Mouse (Mus musculus) bone marrow, adult 2 months (tissue): Measurements from ENCODE around the gene Gm826. TPM values are rescaled to one million over a fixed set of nuclear protein-coding genes. Genes with fewer than 3 reads are reported as not detected.

Experiments used
- H3K27ac ChIP-seq: fragments of 200-500 bp; 2 replicates; pipeline ENCODE4 v1.5.1; 2012; ENCODE audit warnings: low read depth, mild to moderate bottlenecking, control low read depth, inconsistent platforms, low read length; ENCODE audit not compliant: control insufficient read depth, poor library complexity, insufficient read depth
- H3K4me1 ChIP-seq: fragments of 200-500 bp; 2 replicates; pipeline ENCODE4 v1.6.1; 2011; ENCODE audit warnings: low read length; ENCODE audit not compliant: control insufficient read depth, insufficient read depth
- H3K4me3 ChIP-seq: fragments of 200-500 bp; replicated peaks from 2 replicates; pipeline ENCODE3; 2011; ENCODE audit warnings: mild to moderate bottlenecking, low read depth, low read length, control low read depth; ENCODE audit not compliant: control insufficient read depth
- CTCF ChIP-seq: fragments of 200-500 bp; IDR thresholded peaks from 2 replicates; pipeline ENCODE4 v1.5.1; 2011; ENCODE audit warnings: low read length, control low read depth; ENCODE audit not compliant: control insufficient read depth, insufficient read depth
- POLR2A ChIP-seq: fragments of 200-500 bp; IDR thresholded peaks from 2 replicates; pipeline ENCODE4 v1.6.1; 2011; ENCODE audit warnings: low read depth, mild to moderate bottlenecking, control low read depth, low read length, borderline replicate concordance; ENCODE audit not compliant: control insufficient read depth
- WGBS: fragments of 180-500 bp; shearing (Covaris S2); methylation state at CpG from one replicate; pipeline ENCODE4 v1.1.7; 2018; 5-methylcytosine and 5-hydroxymethylcytosine counted together
- polyA plus RNA-seq: library from polyadenylated mRNA; stranded (reverse); fragments of >200 nt; gene quantifications from 2 replicates; pipeline ENCODE4 v1.2.4, GENCODE M21; 2011; ENCODE audit warnings: low replicate concordance; ENCODE audit not compliant: missing spikeins, insufficient read depth, insufficient read length

Gene Gm826
- polyA plus RNA-seq, 1 experiment: not detected

DNA sequence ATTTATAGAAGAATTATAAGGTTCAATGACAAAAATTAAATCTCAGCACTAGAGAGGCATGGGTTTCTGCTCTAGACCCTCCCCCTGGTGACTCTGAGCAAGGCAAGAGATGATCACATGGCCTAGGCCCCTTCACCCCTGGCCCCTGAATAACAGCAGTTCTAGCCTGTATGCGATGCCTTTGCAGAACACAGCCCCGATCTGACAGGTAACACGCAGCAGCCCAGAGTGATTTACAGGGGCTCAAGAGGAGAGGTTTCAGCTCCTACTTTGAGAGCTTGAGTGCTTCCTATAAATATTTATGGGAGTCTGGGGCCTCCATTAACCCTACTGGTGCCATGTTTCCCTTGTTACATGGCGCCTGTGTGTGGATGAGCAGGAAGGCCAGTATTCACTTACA lies 23.5 kb upstream of the Gm826 start:
- Histone ChIP-seq H3K27ac (no peak overlapping the region), H3K4me3 (no peak overlapping the region), H3K4me1 (no peaks in the 10 kb centered on the region)
- whole genome bisulfite sequencing: 50% methylated on average over 4 of the region's 4 CpGs
- no peak for TF ChIP-seq CTCF
- TF ChIP-seq POLR2A: no peak

DNA sequence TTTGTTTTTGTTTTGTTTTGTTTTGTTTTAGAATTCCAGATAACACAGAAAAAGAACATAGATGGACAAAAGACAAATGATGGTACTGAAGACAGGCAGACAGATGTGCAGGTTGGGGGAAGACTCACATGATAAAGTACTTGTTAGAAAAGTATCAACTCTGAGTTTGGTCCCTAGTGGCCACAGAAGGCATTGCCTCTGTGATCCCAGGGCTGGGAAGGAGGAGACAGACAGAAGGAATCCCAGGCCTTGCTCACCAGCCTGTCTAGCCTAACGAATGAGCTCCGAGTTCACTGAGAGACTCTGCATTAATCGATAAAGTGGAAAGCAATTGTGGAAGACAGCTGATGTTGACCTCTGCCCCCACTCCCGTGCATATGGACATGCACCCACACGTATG lies 22.2 kb upstream of the Gm826 start:
- H3K4me3 ChIP-seq: no peak overlapping the region
- no peaks in the 10 kb centered on the region for H3K4me1 ChIP-seq
- TF ChIP-seq CTCF (no peak), POLR2A (no peak)
- H3K27ac ChIP-seq: no peak overlapping the region
- 64% methylated on average over 5 of the region's 5 CpGs for WGBS

DNA sequence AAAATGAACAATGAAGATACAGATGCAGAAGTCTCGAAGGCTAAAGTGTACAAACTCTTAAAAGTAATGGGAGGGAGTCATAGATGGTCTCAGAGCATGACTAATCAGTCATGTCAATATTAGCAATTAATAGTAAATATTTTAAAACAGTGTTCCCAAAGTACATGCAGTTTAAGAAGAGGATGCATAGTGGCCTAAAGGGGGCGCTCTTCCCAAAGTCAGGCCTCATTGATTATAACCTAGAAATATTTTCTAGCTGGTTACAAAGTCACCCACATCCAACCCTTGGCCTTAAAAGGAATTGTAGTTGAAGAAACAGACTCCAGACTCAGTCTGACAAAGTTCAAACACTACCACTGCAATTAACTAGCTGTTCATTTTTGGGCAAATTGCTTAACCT lies 20.4 kb upstream of the Gm826 start:
- TF ChIP-seq POLR2A (no peak), CTCF (no peak)
- Histone ChIP-seq H3K4me3 (no peak overlapping the region), H3K27ac (no peak overlapping the region), H3K4me1 (no peaks in the 10 kb centered on the region)
- 58% methylated on average over 2 of the region's 2 CpGs for WGBS

DNA sequence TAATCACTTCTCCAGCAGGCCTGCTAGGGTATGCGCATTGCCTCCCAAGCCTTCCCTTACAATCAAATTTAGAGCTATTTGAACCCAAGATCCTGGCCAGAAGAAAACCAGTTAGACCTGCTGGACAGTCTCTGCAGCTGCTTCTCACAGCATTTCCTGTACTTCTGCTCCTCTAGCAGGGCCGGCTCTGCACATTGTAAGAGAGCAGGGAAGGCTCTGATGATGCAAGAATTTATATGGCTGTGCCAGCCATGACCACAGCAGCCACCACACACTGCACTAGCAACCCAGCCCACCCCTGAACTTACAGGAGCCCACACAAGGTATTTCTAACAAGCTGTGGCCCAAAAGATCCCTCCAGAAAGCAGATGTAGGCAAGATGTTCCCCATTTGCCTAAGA lies 19.6 kb upstream of the Gm826 start:
- WGBS: 39% methylated on average over 2 of the region's 2 CpGs
- H3K27ac ChIP-seq: no peak overlapping the region
- TF ChIP-seq POLR2A (no peak), CTCF (no peak)
- no peak overlapping the region for H3K4me3 ChIP-seq
- H3K4me1 ChIP-seq: no peaks in the 10 kb centered on the region

DNA sequence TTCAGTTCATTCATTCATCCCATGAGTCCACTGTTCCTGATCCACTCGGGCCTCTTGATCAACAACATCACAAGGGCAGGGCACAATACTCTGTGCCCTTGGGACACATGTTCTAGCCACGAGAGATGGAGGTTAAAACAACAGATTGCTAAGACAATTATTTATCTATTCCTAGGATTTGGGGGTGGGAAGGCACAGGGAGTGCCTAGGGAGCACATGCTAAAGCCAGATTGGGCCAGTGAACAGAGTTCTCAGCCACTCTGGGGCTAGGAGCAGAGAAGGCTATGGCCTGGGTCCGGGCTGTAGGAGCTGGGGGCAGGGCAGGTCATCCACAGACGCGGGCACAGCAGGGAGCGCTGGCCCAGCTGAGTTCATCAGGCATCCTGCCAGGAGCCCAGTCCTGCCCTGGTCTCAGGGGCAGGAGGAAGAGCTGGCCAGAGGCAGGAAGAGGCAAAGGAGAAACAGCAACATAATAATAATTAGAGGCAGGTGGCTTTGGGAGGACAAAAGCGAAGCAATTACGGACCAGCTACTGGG lies 17.1 kb upstream of the Gm826 start:
- no peak overlapping the region for H3K4me3 ChIP-seq
- TF ChIP-seq POLR2A (no peak), CTCF (no peak)
- no peak overlapping the region for H3K27ac ChIP-seq
- no peaks in the 10 kb centered on the region for H3K4me1 ChIP-seq
- 52% methylated on average over 8 of the region's 8 CpGs for WGBS

DNA sequence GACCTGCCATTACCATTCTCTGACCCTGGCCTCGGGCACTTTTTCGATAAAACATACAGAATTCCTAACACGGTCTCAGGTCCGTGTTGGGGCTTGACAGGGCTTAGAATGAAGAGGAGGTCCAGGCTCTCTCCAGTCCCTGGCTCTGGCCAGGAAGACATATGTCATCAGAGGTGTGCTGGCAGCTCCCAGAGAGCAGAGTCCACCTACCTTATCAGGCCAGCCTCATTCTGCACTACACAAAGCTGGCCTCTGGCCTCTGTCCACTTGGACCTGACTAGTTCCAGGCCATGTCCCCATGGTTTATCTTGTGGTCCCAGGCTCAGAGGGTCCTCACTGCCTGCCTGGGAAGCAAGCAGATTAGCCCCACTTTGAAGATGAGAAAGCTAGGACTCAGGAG lies 15.6 kb upstream of the Gm826 start:
- TF ChIP-seq POLR2A (no peak), CTCF (no peak)
- H3K4me3 ChIP-seq: no peak overlapping the region
- 94% methylated on average over 4 of the region's 4 CpGs for WGBS
- H3K27ac ChIP-seq: no peak overlapping the region
- no peaks in the 10 kb centered on the region for H3K4me1 ChIP-seq

DNA sequence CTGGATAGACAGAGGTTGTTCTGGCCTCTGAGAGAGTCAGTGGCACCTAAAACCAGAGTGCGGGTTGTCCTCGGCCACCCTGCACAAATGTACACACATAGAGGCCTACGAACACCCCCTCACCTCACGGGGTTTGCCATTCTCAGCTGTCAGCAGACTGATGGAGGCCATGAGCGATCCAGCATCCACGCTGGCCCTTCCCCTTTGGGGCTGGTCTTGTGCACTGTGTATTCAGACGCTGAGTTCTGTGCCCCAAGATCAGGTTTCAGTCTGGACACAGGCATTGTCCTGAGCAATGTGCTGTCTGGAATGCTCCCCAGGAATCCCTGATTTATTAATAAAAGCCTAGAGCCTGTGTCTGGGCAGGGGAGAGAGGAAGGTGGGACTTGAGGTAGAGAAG lies 14.8 kb upstream of the Gm826 start:
- no peak overlapping the region for H3K27ac ChIP-seq
- no peak overlapping the region for H3K4me3 ChIP-seq
- H3K4me1 ChIP-seq: no peaks in the 10 kb centered on the region
- TF ChIP-seq CTCF: no peak
- TF ChIP-seq POLR2A: no peak
- 79% methylated on average over 7 of the region's 7 CpGs for WGBS

DNA sequence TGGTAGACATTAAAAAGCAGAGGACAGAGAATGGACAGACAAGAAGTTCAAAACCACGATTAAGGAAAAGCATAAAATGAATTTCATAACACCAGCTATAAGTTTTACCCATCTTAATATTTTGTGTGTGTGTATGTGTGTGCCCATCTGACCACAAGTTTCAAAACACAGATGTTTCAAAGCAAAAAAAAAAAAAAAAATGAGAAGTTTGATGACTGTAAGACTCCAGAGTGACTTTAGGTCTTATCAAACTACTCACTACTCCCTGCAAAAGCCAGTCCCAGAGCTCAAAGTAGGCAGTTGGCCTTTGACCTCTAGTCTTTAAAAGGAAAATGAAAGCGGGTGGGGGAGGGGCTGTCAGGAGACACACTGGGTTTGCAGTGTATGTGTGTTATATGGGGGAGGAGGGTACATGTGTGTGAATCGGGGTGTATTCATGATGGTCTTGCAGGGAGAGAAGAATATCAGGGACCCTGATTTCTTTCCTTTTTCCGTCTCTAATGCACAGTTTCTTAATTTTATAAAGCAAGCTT lies 14.2 kb upstream of the Gm826 start:
- TF ChIP-seq POLR2A (no peak), CTCF (no peak)
- Histone ChIP-seq H3K4me3 (no peak overlapping the region), H3K27ac (no peak overlapping the region), H3K4me1 (no peaks in the 10 kb centered on the region)
- 57% methylated on average over 4 of the region's 4 CpGs for WGBS

DNA sequence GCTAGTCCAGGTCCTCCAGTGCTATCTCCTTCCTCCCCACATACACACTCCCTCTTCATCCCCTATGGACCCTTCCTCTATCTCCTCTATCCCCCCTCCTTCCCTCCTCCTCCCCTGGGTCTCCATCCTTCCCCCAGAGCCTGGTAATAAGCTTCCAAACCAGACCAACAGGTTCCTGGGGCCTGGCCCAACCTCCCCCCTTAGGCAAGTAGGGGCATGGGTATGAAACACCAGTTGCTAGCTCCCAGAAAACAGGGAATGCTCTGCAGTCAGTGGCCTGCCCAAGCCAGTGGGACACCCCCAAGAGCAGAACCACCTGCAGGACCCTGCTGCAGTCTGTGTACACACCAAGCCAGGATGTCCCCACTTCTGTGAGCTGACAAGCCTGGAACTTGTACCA lies 11.7 kb upstream of the Gm826 start:
- H3K4me3 ChIP-seq: no peak overlapping the region
- H3K4me1 ChIP-seq: no peaks in the 10 kb centered on the region
- TF ChIP-seq POLR2A (no peak), CTCF (no peak)
- no peak overlapping the region for H3K27ac ChIP-seq
